Mouse (Mus musculus): ENCODE measurements at regions not wholly inside any gene's neighbourhood (a gene's known extent, or its start where the extent isn't known, plus 50 kb on each side); places are given as distances from the start of the nearest gene placed in this dataset.

GRCm38 (mm10) chr12:25323171-25323570 lies 226.2 kb upstream of the Id2 start:
- TF ChIP-seq POLR2A (IDR thresholded peaks at IDR 0.05; ENCODE audit: insufficient read depth, low read length), result no peak
- no peak for TF ChIP-seq CTCF (IDR thresholded peaks at IDR 0.05; ENCODE audit: low read depth, low read length)
- no peak for TF ChIP-seq EP300 (IDR thresholded peaks at IDR 0.05; ENCODE audit: insufficient read depth, low read depth, low read length)
- Histone ChIP-seq H3K27me3 (ENCODE audit: control insufficient read depth, insufficient read depth, low read length, poor library complexity, severe bottlenecking) (no peaks in the 10 kb centered on the region), H3K27ac (ENCODE audit: insufficient read depth, low read length) (no peak overlapping the region), H3K9me3 (replicated peaks; ENCODE audit: control insufficient read depth, insufficient read depth, low read length, poor library complexity, severe bottlenecking) (no peaks in the 10 kb centered on the region), H3K9ac (ENCODE audit: low read depth, poor library complexity, severe bottlenecking) (no peak overlapping the region), H3K4me1 (ENCODE audit: control insufficient read depth, insufficient read depth, low read length) (no peaks in the 10 kb centered on the region), H3K36me3 (ENCODE audit: control insufficient read depth, insufficient read depth, low read length, poor library complexity, severe bottlenecking) (no peaks in the 10 kb centered on the region), H3K4me3 (ENCODE audit: low read depth, low read length) (no peak overlapping the region)

GRCm38 (mm10) chr12:25320262-25320767 lies 223.4 kb upstream of the Id2 start:
- no peaks in the 10 kb centered on the region for H3K27me3 ChIP-seq (ENCODE audit: control insufficient read depth, insufficient read depth, low read length, poor library complexity, severe bottlenecking)
- no peaks in the 10 kb centered on the region for H3K9me3 ChIP-seq (replicated peaks; ENCODE audit: control insufficient read depth, insufficient read depth, low read length, poor library complexity, severe bottlenecking)
- H3K27ac ChIP-seq (ENCODE audit: insufficient read depth, low read length), result no peak overlapping the region
- TF ChIP-seq EP300 (IDR thresholded peaks at IDR 0.05; ENCODE audit: insufficient read depth, low read depth, low read length) (no peak), POLR2A (IDR thresholded peaks at IDR 0.05; ENCODE audit: insufficient read depth, low read length) (no peak), CTCF (IDR thresholded peaks at IDR 0.05; ENCODE audit: low read depth, low read length) (no peak)
- no peak overlapping the region for H3K9ac ChIP-seq (ENCODE audit: low read depth, poor library complexity, severe bottlenecking)
- H3K36me3 ChIP-seq (ENCODE audit: control insufficient read depth, insufficient read depth, low read length, poor library complexity, severe bottlenecking), result no peaks in the 10 kb centered on the region
- no peak overlapping the region for H3K4me3 ChIP-seq (ENCODE audit: low read depth, low read length)
- H3K4me1 ChIP-seq (ENCODE audit: control insufficient read depth, insufficient read depth, low read length), result no peaks in the 10 kb centered on the region

DNA sequence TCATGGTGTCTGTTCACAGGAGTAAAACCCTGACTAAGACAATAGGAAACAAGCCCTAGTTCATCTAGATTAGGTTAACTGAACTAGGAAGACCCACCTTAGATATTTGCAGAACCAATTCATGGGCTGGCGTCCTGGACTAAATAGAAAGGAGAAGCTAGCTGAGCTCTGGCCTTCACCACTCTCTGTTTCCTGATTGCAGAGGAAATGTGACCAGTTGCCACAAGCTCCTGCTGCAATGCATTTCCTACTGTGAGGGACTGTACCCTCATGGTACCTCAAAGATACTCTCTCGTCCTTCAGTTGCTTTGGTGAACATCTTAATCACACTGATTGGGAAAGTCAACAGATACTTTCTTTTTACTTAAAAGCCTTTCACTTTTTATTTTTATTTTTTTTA lies 222.9 kb upstream of the Id2 start:
- no peak for TF ChIP-seq CTCF (IDR thresholded peaks at IDR 0.05; ENCODE audit: low read depth, low read length)
- no peak for TF ChIP-seq EP300 (IDR thresholded peaks at IDR 0.05; ENCODE audit: insufficient read depth, low read depth, low read length)
- TF ChIP-seq POLR2A (IDR thresholded peaks at IDR 0.05; ENCODE audit: insufficient read depth, low read length), result no peak
- Histone ChIP-seq H3K9ac (ENCODE audit: low read depth, poor library complexity, severe bottlenecking) (no peak overlapping the region), H3K27me3 (ENCODE audit: control insufficient read depth, insufficient read depth, low read length, poor library complexity, severe bottlenecking) (no peaks in the 10 kb centered on the region), H3K4me1 (ENCODE audit: control insufficient read depth, insufficient read depth, low read length) (no peaks in the 10 kb centered on the region), H3K27ac (ENCODE audit: insufficient read depth, low read length) (no peak overlapping the region), H3K9me3 (replicated peaks; ENCODE audit: control insufficient read depth, insufficient read depth, low read length, poor library complexity, severe bottlenecking) (no peaks in the 10 kb centered on the region), H3K36me3 (ENCODE audit: control insufficient read depth, insufficient read depth, low read length, poor library complexity, severe bottlenecking) (no peaks in the 10 kb centered on the region), H3K4me3 (ENCODE audit: low read depth, low read length) (no peak overlapping the region)

GRCm38 (mm10) chr12:25318072-25318671 lies 221.2 kb upstream of the Id2 start:
- Histone ChIP-seq H3K9ac (ENCODE audit: low read depth, poor library complexity, severe bottlenecking) (no peak overlapping the region), H3K27me3 (ENCODE audit: control insufficient read depth, insufficient read depth, low read length, poor library complexity, severe bottlenecking) (no peaks in the 10 kb centered on the region)
- no peak for TF ChIP-seq EP300 (IDR thresholded peaks at IDR 0.05; ENCODE audit: insufficient read depth, low read depth, low read length)

GRCm38 (mm10) chr12:25315969-25316368 lies 219.0 kb upstream of the Id2 start:
- H3K4me1 ChIP-seq (ENCODE audit: control insufficient read depth, insufficient read depth, low read length), result no peaks in the 10 kb centered on the region
- no peaks in the 10 kb centered on the region for H3K9me3 ChIP-seq (replicated peaks; ENCODE audit: control insufficient read depth, insufficient read depth, low read length, poor library complexity, severe bottlenecking)
- no peak for TF ChIP-seq EP300 (IDR thresholded peaks at IDR 0.05; ENCODE audit: insufficient read depth, low read depth, low read length)
- no peak for TF ChIP-seq POLR2A (IDR thresholded peaks at IDR 0.05; ENCODE audit: insufficient read depth, low read length)
- TF ChIP-seq CTCF (IDR thresholded peaks at IDR 0.05; ENCODE audit: low read depth, low read length), result no peak
- no peaks in the 10 kb centered on the region for H3K27me3 ChIP-seq (ENCODE audit: control insufficient read depth, insufficient read depth, low read length, poor library complexity, severe bottlenecking)
- no peak overlapping the region for H3K27ac ChIP-seq (ENCODE audit: insufficient read depth, low read length)
- no peaks in the 10 kb centered on the region for H3K36me3 ChIP-seq (ENCODE audit: control insufficient read depth, insufficient read depth, low read length, poor library complexity, severe bottlenecking)
- no peak overlapping the region for H3K9ac ChIP-seq (ENCODE audit: low read depth, poor library complexity, severe bottlenecking)
- no peak overlapping the region for H3K4me3 ChIP-seq (ENCODE audit: low read depth, low read length)

More at GRCm38 (mm10) chr12:25318072-25318671, 221.2 kb upstream of the Id2 start:
- Histone ChIP-seq H3K4me1 (ENCODE audit: control insufficient read depth, insufficient read depth, low read length) (no peaks in the 10 kb centered on the region), H3K9me3 (replicated peaks; ENCODE audit: control insufficient read depth, insufficient read depth, low read length, poor library complexity, severe bottlenecking) (no peaks in the 10 kb centered on the region), H3K36me3 (ENCODE audit: control insufficient read depth, insufficient read depth, low read length, poor library complexity, severe bottlenecking) (no peaks in the 10 kb centered on the region), H3K27ac (ENCODE audit: insufficient read depth, low read length) (no peak overlapping the region), H3K4me3 (ENCODE audit: low read depth, low read length) (no peak overlapping the region)

- H3K27ac ChIP-seq (ENCODE audit: insufficient read depth, low read length), result no peak overlapping the region
- no peak overlapping the region for H3K4me3 ChIP-seq (ENCODE audit: low read depth, low read length)
- H3K36me3 ChIP-seq (ENCODE audit: control insufficient read depth, insufficient read depth, low read length, poor library complexity, severe bottlenecking), result no peaks in the 10 kb centered on the region
- TF ChIP-seq POLR2A (IDR thresholded peaks at IDR 0.05; ENCODE audit: insufficient read depth, low read length) (no peak), CTCF (IDR thresholded peaks at IDR 0.05; ENCODE audit: low read depth, low read length) (no peak), EP300 (IDR thresholded peaks at IDR 0.05; ENCODE audit: insufficient read depth, low read depth, low read length) (no peak)
- no peaks in the 10 kb centered on the region for H3K9me3 ChIP-seq (replicated peaks; ENCODE audit: control insufficient read depth, insufficient read depth, low read length, poor library complexity, severe bottlenecking)
- no peak overlapping the region for H3K9ac ChIP-seq (ENCODE audit: low read depth, poor library complexity, severe bottlenecking)
- no peaks in the 10 kb centered on the region for H3K27me3 ChIP-seq (ENCODE audit: control insufficient read depth, insufficient read depth, low read length, poor library complexity, severe bottlenecking)
- H3K4me1 ChIP-seq (ENCODE audit: control insufficient read depth, insufficient read depth, low read length), result no peaks in the 10 kb centered on the region
Observed at GRCm38 (mm10) chr12:25313212-25313611, 216.3 kb upstream of the Id2 start.
